Mouse (Mus musculus) thymus, adult 2 months (tissue): ENCODE results near the gene Slc22a20.

Source experiments
- CTCF ChIP-seq: fragments of 200-500 bp; IDR thresholded peaks from 2 replicates; pipeline ENCODE4 v1.5.1; 2012; ENCODE audit warnings: mild to moderate bottlenecking, control low read depth, low read length, moderate library complexity, borderline replicate concordance; ENCODE audit not compliant: control insufficient read depth, poor library complexity, insufficient read depth; ENCODE audit errors: extremely low read depth
- POLR2A ChIP-seq: fragments of 200-500 bp; IDR thresholded peaks from 2 replicates; pipeline ENCODE4 v1.6.1; 2012; ENCODE audit warnings: mild to moderate bottlenecking, low read length, control low read depth, moderate library complexity; ENCODE audit not compliant: control insufficient read depth, poor library complexity, insufficient read depth; ENCODE audit errors: extremely low read depth

GRCm38 (mm10) chr19:6015511-6016315 lies 29.8 kb upstream of the Slc22a20 start, which contains the start of gene Capn1:
- 0 out of 2 replicates have a peak, but pooled peaks have one; percentile 41 for TF ChIP-seq CTCF
- no peak for TF ChIP-seq POLR2A
